Mouse (Mus musculus): Measurements from ENCODE around the gene Gm3099. TPM values are rescaled to one million over a fixed set of nuclear protein-coding genes. Genes with fewer than 3 reads are reported as not detected.
"Not testable (repeated sequence)": the region's sequence is repeated elsewhere in the genome, so short reads cannot be mapped to it uniquely, and the experiment has no call there.

The Gm3099 gene
- not detected for total RNA-seq (2021)

- DNase-seq (ENCODE audit: low spot score in 2 of 2), result not testable (repeated sequence)
Measured at GRCm38 (mm10) chr14:3998094-3998493, at the start of gene Gm3099. Gene Gm3099, plus strand, starts transcription at chr14:3998394.

DNA sequence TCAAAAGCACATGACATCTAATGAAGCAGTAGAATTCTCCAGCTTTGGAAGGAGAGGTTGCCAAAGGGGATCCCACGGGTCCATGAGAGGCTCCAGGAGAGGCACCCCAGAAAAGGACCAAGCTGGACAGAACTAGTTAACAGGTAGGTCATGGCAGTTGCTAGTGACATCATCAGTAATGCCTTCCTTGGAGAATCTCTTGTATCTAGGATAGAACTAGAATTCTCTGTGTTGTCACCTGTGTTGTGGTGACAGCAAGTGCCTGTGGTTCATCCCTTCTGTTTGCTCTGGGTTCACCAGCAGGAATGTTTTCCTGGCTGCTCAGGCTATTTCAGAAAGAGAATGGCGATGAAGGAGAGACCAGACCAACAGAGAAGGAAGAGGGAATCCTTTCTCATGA lies 34.9 kb upstream of the Gm3099 start, which contains the start of gene Gm3095:
Gene Gm3095, plus strand, starts transcription at position 301 of the 400 bp plus-strand sequence.
- DNase-seq (ENCODE audit: low spot score in 2 of 2); intact Hi-C loops (cut with DNase I): not testable (repeated sequence)

More at GRCm38 (mm10) chr14:3998094-3998493, at the start of gene Gm3099:
- intact Hi-C loops (cut with DNase I), result not testable (repeated sequence)

GRCm38 (mm10) chr14:4023641-4024040 lies 25.4 kb downstream of the Gm3099 start, which contains the start of gene Gm5796:
Gene Gm5796, plus strand, starts transcription at chr14:4023941.
- intact Hi-C loops (cut with DNase I); DNase-seq (ENCODE audit: low spot score in 2 of 2): not testable (repeated sequence)

Other genes with a start within 250 kb of the Gm3099 start
- under 1 TPM; 0.50 to 0.60 TPM for gene Gm3002, start 188.3 kb upstream of the Gm3099 start, total RNA-seq (2021)
- gene Gm3033, start 152.1 kb upstream of the Gm3099 start, total RNA-seq (2021), result under 1 TPM in 1 of 2 experiments, not detected in 1; 0.73 TPM
- not detected for gene Gm2916, start 114.2 kb upstream of the Gm3099 start, total RNA-seq (2021)
- not detected for gene Gm3029, start 66.6 kb upstream of the Gm3099 start, total RNA-seq (2021)
- under 1 TPM in 1 of 2 experiments, not detected in 1; 0.25 TPM for gene Gm3095, start 34.8 kb upstream of the Gm3099 start, total RNA-seq (2021)
- 1 to 10 TPM; 1.4 to 1.5 TPM for gene Gm5796, start 25.5 kb downstream of the Gm3099 start, total RNA-seq (2021)
- under 1 TPM in 1 of 2 experiments, not detected in 1; 0.46 TPM for gene Gm3115, start 85.7 kb downstream of the Gm3099 start, total RNA-seq (2021)
- 1 to 10 TPM; 2.1 to 3.3 TPM for gene Gm8108, start 112.1 kb downstream of the Gm3099 start, total RNA-seq (2021)
- not detected for gene Gm3127, start 166.6 kb downstream of the Gm3099 start, total RNA-seq (2021)
- under 1 TPM; 0.34 to 0.46 TPM for gene Gm2974, start 184.2 kb downstream of the Gm3099 start, total RNA-seq (2021)

All from left cerebral cortex, postnatal 25 days (tissue).